Mouse (Mus musculus) lung, embryonic 16.5 days (tissue): ENCODE measurements around the gene Qrfpr. TPM values are rescaled to one million over a fixed set of nuclear protein-coding genes. Genes with fewer than 3 reads are reported as not detected.

Experiments
- ATAC-seq: fragments of 200-750 bp; cut with Nextera tagmentation; 2 replicates; pipeline ENCODE4 v1.8.0; 2017; ENCODE audit warnings: low read depth, mild to moderate bottlenecking, moderate library complexity
- H3K27ac ChIP-seq: fragments of 300-500 bp; sonication (generic); 2 replicates; pipeline ENCODE4 v1.5.1; 2014; ENCODE audit warnings: mild to moderate bottlenecking, control low read depth, low read length
- H3K27me3 ChIP-seq: fragments of 300-500 bp; sonication (generic); 2 replicates; pipeline ENCODE4 v1.6.1; 2014; ENCODE audit warnings: low read depth, low read length, mixed read lengths; ENCODE audit not compliant: control insufficient read depth, insufficient read depth
- H3K36me3 ChIP-seq: fragments of 300-500 bp; sonication (generic); 2 replicates; pipeline ENCODE4 v1.6.1; 2014; ENCODE audit warnings: low read length; ENCODE audit not compliant: control insufficient read depth, insufficient read depth
- H3K4me1 ChIP-seq: fragments of 300-500 bp; sonication (generic); replicated peaks from 2 replicates; pipeline ENCODE4 v1.6.1; 2014; ENCODE audit warnings: low read length, mixed read lengths; ENCODE audit not compliant: control insufficient read depth, insufficient read depth
- H3K4me2 ChIP-seq: fragments of 300-500 bp; sonication (generic); 2 replicates; pipeline ENCODE4 v1.6.1; 2014; ENCODE audit warnings: low read depth, low read length, control low read depth
- H3K4me3 ChIP-seq: fragments of 300-500 bp; sonication (generic); 2 replicates; pipeline ENCODE4 v1.5.1; 2014; ENCODE audit warnings: mild to moderate bottlenecking, low read length, control low read depth
- H3K9ac ChIP-seq: fragments of 300-500 bp; sonication (generic); 2 replicates; pipeline ENCODE4 v1.6.1; 2014; ENCODE audit warnings: low read length, control low read depth
- H3K9me3 ChIP-seq: fragments of 300-500 bp; sonication (generic); 2 replicates; pipeline ENCODE4 v1.6.1; 2016; ENCODE audit warnings: low read length; ENCODE audit not compliant: control insufficient read depth
- WGBS: fragments of 180-500 bp; shearing (Covaris S2); extraction: QIAGEN DNeasy Blood & Tissue Kit; methylation state at CpG from one replicate; pipeline ENCODE4 v1.1.7; 2014; 5-methylcytosine and 5-hydroxymethylcytosine counted together
- polyA plus RNA-seq: library from polyadenylated mRNA; unstranded; fragments of >200 nt; fragmentation: Nextera tagmentation; extraction: Ambion mirVana; gene quantifications from 2 replicates; pipeline ENCODE4 v1.2.1, GENCODE M21; 2015

The Qrfpr gene
- polyA plus RNA-seq, result 0.29 and 0.30 TPM in 2 replicates

DNA sequence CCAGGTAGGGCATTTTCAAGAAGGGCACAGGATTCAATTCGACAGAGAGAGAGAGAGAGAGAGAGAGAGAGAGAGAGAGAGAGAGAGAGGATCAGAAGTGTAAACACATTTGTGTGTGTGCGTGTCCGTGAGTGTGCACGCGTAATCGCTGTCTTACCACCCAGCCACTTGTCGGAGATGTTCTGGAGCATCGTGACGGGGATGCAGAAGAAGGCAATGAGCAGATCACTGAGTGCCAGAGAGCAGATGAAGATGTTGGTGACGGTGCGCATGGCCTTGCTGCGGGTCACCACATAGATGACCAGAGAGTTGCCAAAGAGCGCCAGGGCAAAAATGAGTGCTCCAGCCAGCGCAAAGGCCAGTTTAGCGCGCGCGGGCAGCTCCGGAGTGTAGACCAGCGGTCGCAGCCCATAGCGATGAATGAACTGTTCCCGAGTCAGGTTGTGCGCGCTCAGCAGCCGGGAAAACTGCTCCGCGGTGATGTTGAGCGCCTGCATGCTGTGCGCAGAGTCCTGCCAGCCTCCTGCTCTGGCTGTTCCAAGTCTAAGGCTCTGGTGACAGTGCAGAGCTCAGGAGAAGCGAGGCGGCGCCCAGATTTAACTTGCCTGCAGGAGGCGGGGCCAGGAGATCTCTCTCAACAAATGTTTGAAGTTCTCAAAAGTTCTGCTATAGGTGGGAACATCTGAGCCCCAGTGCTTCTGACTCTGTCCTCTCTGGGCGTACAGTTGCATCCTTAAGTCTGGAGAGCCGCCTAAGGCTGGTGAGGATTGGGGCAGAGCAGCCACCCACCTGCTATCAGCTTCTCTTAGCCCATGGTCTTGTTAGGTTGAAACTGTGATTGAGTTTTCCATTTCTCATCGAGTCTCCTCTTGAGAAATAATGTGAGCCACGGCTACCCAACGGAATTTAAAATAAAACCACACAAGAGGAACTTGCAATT is at the start of gene Qrfpr:
Qrfpr (minus strand) TSS at position 571 of the 940 bp plus-strand sequence.
- Histone ChIP-seq H3K27ac (no peak within 1 kb of the TSS), H3K36me3 (no peaks in the 10 kb centered on the region), H3K4me1 (0 out of 2 replicates have a peak, but pooled peaks cover 3% of the 10 kb centered on the region), H3K27me3 (peaks cover 12% of the 10 kb centered on the region), H3K9ac (no peak within 1 kb of the TSS), H3K4me3 (peak within 1 kb of the TSS; percentile 27), H3K4me2 (peak within 1 kb of the TSS; percentile 44), H3K9me3 (no peaks in the 10 kb centered on the region)
- no peak for ATAC-seq
- 8% methylated on average over 39 of the region's 39 CpGs for WGBS

DNA sequence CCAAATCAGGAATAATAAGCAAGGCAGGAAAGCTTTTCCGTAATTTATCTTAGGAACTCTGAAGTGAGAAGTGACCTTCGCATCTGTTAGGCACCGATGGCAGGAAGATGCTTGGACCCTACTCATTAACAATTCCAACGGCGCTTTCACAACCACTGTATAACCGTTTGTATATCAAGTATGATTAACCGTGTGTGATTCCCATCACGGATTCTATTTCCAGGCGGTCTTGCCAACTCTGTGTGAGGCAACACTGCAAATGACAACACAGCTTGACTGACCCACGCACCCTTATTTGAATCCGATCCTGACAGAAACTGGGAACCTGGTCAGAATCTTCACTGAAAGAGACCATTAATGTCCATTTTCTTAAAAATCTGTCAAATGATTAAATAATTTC is 41.8 kb upstream of the Qrfpr start:
- no peak overlapping the region for H3K27ac ChIP-seq

DNA sequence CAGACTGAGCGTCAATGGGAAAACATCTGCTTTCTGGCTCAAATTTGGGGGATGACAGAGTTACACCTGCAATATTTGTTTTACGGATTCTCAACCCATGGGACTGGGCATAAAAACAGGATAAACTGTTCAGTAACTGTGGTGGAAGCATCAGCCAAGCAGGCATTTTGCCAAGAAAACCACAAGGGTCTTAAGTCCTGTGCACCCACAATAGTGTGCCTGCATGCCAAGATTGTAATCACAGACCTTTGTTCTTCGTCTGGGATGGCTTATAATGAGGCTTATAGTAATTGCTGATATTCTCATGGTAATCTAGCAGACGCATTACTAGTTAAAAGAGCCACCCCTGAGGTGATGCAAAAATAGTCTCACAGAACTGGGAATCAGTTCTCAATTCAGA is 41.2 kb upstream of the Qrfpr start:
- WGBS, result 69% methylated on average over 4 of the region's 4 CpGs

More for the DNA sequence above, 41.8 kb upstream of the Qrfpr start:
- Histone ChIP-seq H3K27me3 (no peaks in the 10 kb centered on the region), H3K4me1 (no peaks in the 10 kb centered on the region), H3K36me3 (no peaks in the 10 kb centered on the region), H3K4me3 (no peak overlapping the region), H3K9ac (no peak overlapping the region), H3K9me3 (no peaks in the 10 kb centered on the region; the same call in 1 of the 2 replicates), H3K4me2 (no peak overlapping the region)
- 61% methylated on average over 11 of the region's 11 CpGs for WGBS
- ATAC-seq, result peak; percentile 76

DNA sequence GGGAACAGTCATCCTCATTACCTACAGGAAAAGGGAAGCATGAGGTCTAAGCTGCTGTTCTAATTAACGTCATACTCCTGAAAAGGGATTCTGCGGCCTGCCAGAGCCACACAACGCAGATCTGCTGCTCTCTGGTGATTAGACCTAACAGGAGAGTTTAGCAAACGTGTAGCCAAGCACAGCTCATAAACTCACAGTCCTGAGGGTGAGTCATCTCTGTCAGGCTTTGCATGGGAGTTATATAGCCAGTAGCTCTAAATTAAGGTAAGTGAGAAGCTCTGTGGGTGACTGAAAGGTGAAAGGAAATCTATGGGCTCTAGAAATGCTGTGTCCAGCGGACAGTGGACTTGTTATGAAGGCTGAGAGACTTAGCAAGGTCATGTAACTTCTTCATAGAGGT is 28.5 kb upstream of the Qrfpr start:
- H3K9ac ChIP-seq, result no peak overlapping the region
- no peaks in the 10 kb centered on the region for H3K36me3 ChIP-seq
- H3K4me3 ChIP-seq, result no peak overlapping the region
- no peaks in the 10 kb centered on the region for H3K4me1 ChIP-seq
- ATAC-seq, result no peak
- H3K4me2 ChIP-seq, result no peak overlapping the region
- WGBS, result 59% methylated on average over 5 of the region's 5 CpGs
- no peaks in the 10 kb centered on the region for H3K27me3 ChIP-seq
- no peaks in the 10 kb centered on the region for H3K9me3 ChIP-seq
- H3K27ac ChIP-seq, result no peak overlapping the region

More for the DNA sequence above, 41.2 kb upstream of the Qrfpr start:
- Histone ChIP-seq H3K36me3 (no peaks in the 10 kb centered on the region), H3K4me1 (no peaks in the 10 kb centered on the region), H3K4me2 (no peak overlapping the region), H3K27me3 (no peaks in the 10 kb centered on the region), H3K9me3 (no peaks in the 10 kb centered on the region; the same call in 1 of the 2 replicates), H3K9ac (no peak overlapping the region), H3K27ac (no peak overlapping the region), H3K4me3 (no peak overlapping the region)
- no peak for ATAC-seq

DNA sequence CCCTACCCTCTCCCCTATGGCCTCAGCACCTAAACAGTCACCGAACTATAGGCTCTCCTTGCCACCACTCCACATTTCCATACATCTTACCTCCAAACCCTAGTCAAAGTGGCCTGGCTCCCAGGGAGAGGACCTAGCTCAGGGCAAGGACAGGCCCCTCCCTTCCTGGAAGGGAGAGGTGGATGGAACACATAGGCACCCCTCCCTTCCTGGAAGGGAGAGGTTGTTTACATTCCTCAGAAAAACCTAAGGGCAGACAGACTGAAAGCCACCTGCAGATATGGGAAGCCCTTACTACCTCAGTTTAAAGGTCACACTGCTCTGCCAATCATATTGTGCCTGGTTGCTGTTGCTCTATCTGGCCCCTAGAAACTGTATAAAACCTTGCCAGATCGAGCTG is 26.3 kb upstream of the Qrfpr start:
- Histone ChIP-seq H3K4me2 (no peak overlapping the region), H3K4me1 (no peaks in the 10 kb centered on the region), H3K27ac (no peak overlapping the region), H3K27me3 (no peaks in the 10 kb centered on the region), H3K4me3 (no peak overlapping the region), H3K9me3 (no peaks in the 10 kb centered on the region), H3K9ac (no peak overlapping the region), H3K36me3 (no peaks in the 10 kb centered on the region)
- WGBS, result 93% methylated on average over 2 of the region's 2 CpGs
- ATAC-seq, result no peak

DNA sequence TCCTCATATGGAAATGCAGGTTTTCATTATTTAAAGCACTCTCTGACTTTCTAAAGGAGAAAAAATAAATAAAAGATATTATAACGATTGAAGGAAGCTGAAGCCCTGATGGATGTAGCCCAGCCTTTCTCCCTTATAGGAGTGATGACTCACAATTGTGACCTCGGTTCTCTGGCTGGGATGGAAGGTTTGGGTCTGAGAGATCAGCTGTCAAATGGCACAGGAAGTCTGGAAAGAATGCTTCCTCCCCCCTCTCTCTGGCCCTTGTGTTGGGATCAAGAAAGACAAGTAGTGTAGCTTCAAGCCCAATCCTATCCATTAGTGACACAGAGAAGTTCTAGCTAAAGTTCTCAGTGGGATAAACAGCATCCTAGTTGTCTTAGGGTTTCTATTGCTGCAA is 7.8 kb upstream of the Qrfpr start:
- H3K4me2 ChIP-seq, result no peak overlapping the region
- no peaks in the 10 kb centered on the region for H3K4me1 ChIP-seq
- no peak overlapping the region for H3K4me3 ChIP-seq
- H3K27me3 ChIP-seq, result no peaks in the 10 kb centered on the region
- ATAC-seq, result no peak
- no peak overlapping the region for H3K27ac ChIP-seq
- H3K36me3 ChIP-seq, result no peaks in the 10 kb centered on the region
- no peaks in the 10 kb centered on the region for H3K9me3 ChIP-seq
- no peak overlapping the region for H3K9ac ChIP-seq
- WGBS, result 34% methylated on average over 2 of the region's 2 CpGs

DNA sequence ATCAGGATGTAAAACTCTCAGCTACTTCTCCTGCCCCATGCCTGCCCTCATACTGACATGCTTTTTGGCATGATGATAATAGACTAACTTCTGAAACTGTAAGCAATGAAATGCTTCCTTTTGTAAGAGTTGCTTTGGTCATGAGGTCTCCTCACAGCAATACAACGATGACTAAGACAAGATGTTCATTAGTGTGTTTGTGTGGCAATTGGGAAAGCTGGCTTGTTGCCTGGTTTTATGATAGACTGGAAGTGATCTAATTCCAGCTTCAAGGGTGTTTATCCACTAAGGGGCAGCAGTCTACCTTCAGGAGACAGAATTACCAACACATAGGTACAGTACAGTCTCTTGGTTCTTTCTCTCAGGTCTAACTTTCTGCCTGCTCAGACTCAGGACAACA is 5.1 kb upstream of the Qrfpr start:
- no peak overlapping the region for H3K9ac ChIP-seq
- H3K4me1 ChIP-seq, result no peaks in the 10 kb centered on the region
- H3K27me3 ChIP-seq, result peaks cover under 1% of the 10 kb centered on the region
- 70% methylated on average over 1 of the region's 1 CpGs for WGBS
- no peak for ATAC-seq
- no peak overlapping the region for H3K4me3 ChIP-seq
- no peak overlapping the region for H3K27ac ChIP-seq
- H3K4me2 ChIP-seq, result no peak overlapping the region
- H3K36me3 ChIP-seq, result no peaks in the 10 kb centered on the region
- H3K9me3 ChIP-seq, result no peaks in the 10 kb centered on the region

DNA sequence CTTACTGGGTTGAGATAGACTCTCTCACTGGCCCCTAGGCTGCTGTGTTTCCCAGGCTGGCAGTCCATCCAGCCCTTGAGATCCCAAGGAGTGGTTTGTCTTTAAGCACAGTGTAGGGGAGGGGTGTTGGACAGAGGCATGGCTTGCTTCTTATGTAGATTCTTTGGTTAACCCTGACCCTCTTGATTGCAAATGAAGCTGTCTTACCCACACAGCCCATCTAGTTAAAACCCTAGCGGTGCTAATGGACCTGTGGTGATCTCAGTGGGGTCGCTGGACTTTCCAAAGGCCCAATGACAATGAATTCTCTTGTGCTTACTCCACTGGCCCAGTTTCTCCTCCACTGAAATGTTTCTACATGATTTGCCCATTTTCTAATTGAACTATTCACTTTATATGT is 1.2 kb upstream of the Qrfpr start:
- no peak overlapping the region for H3K9ac ChIP-seq
- H3K9me3 ChIP-seq, result no peaks in the 10 kb centered on the region
- H3K27ac ChIP-seq, result no peak overlapping the region
- WGBS, result 22% methylated on average over 2 of the region's 2 CpGs
- ATAC-seq, result no peak
- H3K27me3 ChIP-seq, result peaks cover 12% of the 10 kb centered on the region
- no peak overlapping the region for H3K4me3 ChIP-seq
- H3K4me2 ChIP-seq, result no peak overlapping the region
- H3K36me3 ChIP-seq, result no peaks in the 10 kb centered on the region
- H3K4me1 ChIP-seq, result 0 out of 2 replicates have a peak, but pooled peaks cover 3% of the 10 kb centered on the region

DNA sequence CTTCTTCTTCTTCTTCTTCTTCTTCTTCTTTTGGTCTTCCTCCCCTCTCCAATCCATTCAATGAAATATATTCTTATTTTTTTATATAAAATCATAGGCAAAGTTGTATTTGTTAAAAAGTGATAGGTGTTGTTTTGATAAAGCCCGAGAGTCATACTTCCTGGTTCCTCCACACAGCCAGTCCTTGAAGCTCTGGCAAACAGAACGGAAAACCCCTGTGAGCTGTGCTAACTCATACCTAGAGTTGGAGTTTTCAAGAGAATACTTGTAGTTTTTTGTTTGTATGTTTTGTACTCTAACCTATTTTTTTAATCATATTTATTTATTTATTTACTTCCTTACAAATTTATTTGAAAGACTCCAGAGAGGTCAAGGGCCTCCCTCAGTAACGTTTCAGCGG is 9.4 kb downstream of the Qrfpr start:
- no peaks in the 10 kb centered on the region for H3K27me3 ChIP-seq
- H3K4me3 ChIP-seq, result no peak overlapping the region
- H3K4me2 ChIP-seq, result no peak overlapping the region
- no peak overlapping the region for H3K9ac ChIP-seq
- H3K4me1 ChIP-seq, result peaks cover 6% of the 10 kb centered on the region; the same call in 1 of the 2 replicates
- ATAC-seq, result no peak
- no peaks in the 10 kb centered on the region for H3K36me3 ChIP-seq
- 58% methylated on average over 4 of the region's 4 CpGs for WGBS
- H3K27ac ChIP-seq, result no peak overlapping the region
- no peaks in the 10 kb centered on the region for H3K9me3 ChIP-seq
